Mouse (Mus musculus) E14TG2a.4 (cell line): ENCODE measurements at regions not wholly inside any gene's neighbourhood (a gene's known extent, or its start where the extent isn't known, plus 50 kb on each side); places are given as distances from the start of the nearest gene placed in this dataset.

Source experiments
- CTCF ChIP-seq: conservative IDR thresholded peaks from 2 replicates; pipeline ENCODE4 v1.5.1; 2014; ENCODE audit warnings: low read length
- NANOG ChIP-seq: IDR thresholded peaks from 2 replicates; pipeline ENCODE4 v1.6.1; 2014; ENCODE audit warnings: borderline replicate concordance, low read length, mixed read lengths
- POU5F1 ChIP-seq: IDR thresholded peaks from 2 replicates; pipeline ENCODE4 v1.6.1; 2014; ENCODE audit warnings: low read length, borderline replicate concordance

DNA sequence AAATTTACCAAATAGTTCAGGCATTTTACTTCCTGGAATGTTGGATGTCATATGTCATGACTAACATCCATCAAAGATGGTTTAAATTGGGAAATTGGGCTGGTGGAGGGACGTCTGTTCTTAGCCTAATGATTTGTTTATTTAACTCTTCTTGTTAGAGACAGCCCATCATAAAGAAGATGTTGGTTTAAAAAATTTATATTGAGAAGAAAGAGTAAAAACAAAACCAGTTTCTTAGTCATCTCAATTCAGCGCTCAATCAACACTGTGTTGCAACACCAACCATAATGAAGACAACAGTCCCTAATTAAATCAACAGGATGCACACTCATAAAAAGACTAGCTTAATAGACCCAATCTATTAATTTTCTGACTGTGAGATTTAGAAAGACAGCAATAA is 133.5 kb downstream of the AI593442 start:
- TF ChIP-seq CTCF (no peak), NANOG (no peak), POU5F1 (no peak)
